Mouse (Mus musculus) small intestine, adult 2 months (tissue): ENCODE measurements around the gene Wdr41.
A peak's percentile ranks its signal among the peaks of the same experiment; 100 is the strongest.

ENCODE experiments used
- CTCF ChIP-seq: fragments of 200-500 bp; IDR thresholded peaks from 2 replicates; pipeline ENCODE4 v1.5.1; 2012; ENCODE audit warnings: low read depth, mild to moderate bottlenecking, control low read depth, inconsistent platforms, low read length, moderate library complexity, mixed read lengths; ENCODE audit not compliant: insufficient replicate concordance, insufficient read length; ENCODE audit errors: extremely low read depth
- POLR2A ChIP-seq: fragments of 200-500 bp; IDR thresholded peaks from 2 replicates; pipeline ENCODE4 v1.6.1; 2012; ENCODE audit warnings: low read depth, mild to moderate bottlenecking, control low read depth, inconsistent platforms, low read length, moderate library complexity

DNA sequence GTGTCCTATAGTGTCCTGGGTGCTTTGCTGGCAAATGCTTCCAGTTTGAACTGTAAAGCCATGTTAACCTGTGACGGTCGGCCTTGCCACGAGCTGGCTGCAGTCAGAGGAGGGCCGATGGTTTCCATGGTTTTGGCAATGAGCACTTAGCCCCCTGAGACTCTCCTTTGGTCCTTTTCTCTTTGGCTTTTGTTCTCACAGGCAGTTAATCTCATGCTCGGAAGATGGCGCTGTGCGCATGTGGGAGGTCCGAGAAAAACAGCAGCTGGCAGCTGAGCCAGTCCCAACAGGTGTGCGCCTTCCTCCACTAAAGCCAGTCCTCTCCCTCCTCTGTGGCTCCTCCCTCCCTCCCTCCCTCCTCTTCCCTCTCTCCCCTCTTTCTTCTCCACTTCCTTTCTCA, 41.8 kb downstream of the Wdr41 start:
- no peak for TF ChIP-seq POLR2A
- peak; percentile 79 for TF ChIP-seq CTCF
